Mouse (Mus musculus) CH12F3 (cell line): ENCODE data around the gene Notch2.

Experiments used
- in situ Hi-C: fragments of 300-500 bp; cut with MboI; formaldehyde crosslinking; loops from 2 replicates; pipeline ENCODE4 v1.14.3; 2020; ENCODE audit warnings: low sequenced_read_pairs

The Notch2 gene

GRCm38 (mm10) chr3:98013401-98014281 lies at the start of gene Notch2:
Gene Notch2, plus strand, starts transcription at chr3:98013527.
- in situ Hi-C loops = no loop called here

DNA sequence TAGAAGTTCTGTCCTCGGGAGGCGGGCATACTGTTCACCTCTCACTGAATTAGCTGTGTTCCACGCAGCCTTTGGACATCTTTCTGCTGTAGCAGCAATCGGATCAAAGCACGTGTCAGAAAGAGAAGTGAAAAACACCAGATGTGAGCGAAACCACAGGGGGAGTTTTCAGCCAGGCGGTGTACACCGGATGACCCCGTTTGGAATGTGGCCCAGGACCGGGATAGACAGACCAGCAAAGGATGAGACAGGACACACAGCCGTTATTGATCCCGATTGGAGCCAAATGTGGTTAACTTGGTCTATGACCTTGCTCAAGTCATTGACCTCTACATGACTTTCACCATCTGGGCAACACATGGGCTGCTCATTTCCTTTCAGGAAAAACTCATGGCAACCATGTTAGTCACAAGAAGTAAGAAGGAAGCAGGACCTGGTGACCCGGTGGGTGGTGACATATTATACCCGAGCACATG lies 48.4 kb upstream of the Notch2 start:
- in situ Hi-C loops = no loop called here

DNA sequence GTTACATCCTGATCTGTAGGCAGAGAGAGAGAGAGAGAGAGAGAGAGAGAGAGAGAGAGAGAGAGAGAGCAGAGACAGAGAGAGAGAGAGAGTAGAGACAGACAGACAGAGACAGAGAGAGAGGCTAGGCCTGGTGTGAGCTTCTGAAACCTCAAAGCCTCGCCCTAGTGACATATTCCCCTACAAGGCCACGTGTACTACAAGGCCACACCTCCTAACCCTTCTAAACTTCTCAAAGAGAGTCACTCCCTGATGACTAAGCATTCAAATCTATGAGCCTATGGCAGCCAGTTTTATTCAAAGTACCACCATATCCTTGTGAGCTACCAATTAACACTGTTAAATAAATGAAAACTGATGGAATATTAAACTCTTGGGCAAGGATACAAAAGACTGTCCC lies 45.7 kb upstream of the Notch2 start:
- in situ Hi-C loops = no loop called here

- in situ Hi-C loops = no loop called here
Observed at GRCm38 (mm10) chr3:97968191-97968590, 45.1 kb upstream of the Notch2 start.

- in situ Hi-C loops = no loop called here
Observed at GRCm38 (mm10) chr3:97969019-97969418, 44.3 kb upstream of the Notch2 start.

DNA sequence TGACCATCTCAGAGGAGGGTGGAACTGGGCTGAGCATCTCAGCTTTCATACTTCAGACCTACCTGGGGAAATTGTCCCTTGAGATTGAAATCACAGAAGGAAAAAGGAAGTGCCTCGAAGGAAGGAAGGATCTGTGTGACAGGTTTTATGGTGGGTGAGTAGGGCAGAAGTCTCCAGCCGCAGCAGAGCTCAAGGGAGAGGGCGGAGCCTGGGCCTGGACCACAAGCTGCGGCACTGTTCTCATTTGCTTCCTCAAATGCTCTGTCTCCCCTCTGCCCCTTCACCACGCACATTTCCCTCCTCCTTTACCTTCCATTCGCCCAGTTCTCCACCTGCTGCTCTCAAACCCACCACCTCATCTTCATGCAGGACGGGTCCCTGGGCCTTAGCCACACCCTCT lies 42.2 kb upstream of the Notch2 start:
- in situ Hi-C loops = no loop called here

DNA sequence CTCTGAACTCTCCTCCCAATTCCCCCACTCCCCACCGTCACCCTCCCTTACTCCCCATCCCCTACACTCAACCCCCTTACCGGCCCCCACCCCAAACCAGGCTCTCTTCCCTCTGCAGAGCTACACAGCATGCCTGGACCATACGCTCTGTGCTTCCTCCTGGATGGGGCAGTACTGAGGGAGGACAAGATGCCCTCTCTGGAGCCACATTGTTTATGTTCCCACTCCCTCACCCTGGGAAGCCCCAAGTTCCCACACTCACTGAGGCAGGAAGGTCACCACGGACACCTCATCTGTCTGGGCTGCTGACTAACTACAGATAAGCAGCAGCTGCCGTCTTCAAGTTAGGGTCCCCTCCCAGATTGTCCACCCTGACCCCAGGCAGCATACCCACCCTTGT lies 41.1 kb upstream of the Notch2 start:
- in situ Hi-C loops = no loop called here

DNA sequence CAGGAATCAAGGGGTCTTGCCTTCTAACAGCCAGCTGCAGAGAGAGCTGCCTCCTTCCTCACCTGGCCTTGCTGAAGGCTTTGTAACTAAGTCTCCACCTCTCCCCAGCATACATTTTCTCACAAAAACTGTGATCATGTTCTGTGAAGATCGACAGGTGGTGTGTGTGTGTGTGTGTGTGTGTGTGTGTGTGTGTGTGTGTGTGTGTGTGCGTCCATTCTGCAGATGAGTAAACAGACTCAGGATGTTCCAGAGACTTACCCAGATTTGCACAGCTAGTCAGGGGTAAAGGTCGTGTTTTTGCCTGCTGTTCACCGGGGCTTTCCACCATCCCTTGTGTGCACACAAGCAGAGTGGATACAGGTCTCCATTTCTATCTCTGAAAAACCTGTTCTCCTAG lies 40.6 kb upstream of the Notch2 start:
- in situ Hi-C loops = no loop called here

GRCm38 (mm10) chr3:97973306-97973705 lies 40.0 kb upstream of the Notch2 start:
- in situ Hi-C loops = no loop called here

- in situ Hi-C loops = no loop called here
Observed at GRCm38 (mm10) chr3:97974197-97974770, 39.0 kb upstream of the Notch2 start.

DNA sequence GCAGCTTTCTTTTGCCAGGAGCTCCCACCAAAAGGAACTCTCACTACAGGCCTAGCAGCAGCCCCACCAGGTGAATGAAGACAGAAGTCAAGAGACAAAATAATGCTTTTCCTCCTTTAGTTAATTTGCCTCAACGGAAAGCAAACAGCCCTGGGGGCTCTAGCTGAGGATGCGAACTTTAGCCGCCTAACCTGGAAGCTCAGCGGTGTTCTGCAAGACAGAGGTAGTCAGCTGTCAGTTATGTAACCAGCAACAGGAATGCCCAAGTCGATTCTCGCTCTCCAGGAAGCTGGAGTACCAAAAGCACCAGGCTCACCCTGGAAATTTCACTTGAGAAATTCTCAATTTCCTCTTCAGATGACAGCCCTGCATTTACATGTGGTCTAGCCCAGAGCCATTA lies 36.6 kb upstream of the Notch2 start:
- in situ Hi-C loops = no loop called here

GRCm38 (mm10) chr3:97978710-97979109 lies 34.6 kb upstream of the Notch2 start:
- in situ Hi-C loops = no loop called here

GRCm38 (mm10) chr3:97980683-97981327 lies 32.5 kb upstream of the Notch2 start:
- in situ Hi-C loops = no loop called here

DNA sequence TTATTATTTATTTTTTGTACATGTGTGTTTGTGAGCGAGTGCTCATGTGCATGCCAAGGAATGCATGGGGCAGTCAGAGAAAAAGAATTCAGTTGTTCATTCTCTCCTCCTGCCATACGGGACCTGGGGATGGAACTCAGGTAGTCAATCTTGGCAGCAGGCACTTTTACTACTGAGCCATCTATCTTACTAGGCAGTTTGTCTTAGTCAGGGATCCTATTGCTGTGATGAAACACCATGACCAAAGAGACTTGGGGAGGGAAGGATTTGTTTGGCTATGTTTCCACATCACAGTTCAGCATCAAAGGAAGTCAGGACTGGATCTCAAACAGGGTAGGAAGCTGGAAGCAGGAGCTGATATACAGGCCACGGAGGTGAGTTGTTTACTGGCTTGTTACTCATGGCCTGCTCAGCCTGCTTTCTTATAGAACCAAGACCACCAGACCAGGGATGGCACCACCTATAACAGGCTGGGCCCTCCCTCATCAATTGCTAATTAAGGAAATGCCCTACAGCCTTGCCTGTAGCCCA lies 31.9 kb upstream of the Notch2 start:
- in situ Hi-C loops = no loop called here

DNA sequence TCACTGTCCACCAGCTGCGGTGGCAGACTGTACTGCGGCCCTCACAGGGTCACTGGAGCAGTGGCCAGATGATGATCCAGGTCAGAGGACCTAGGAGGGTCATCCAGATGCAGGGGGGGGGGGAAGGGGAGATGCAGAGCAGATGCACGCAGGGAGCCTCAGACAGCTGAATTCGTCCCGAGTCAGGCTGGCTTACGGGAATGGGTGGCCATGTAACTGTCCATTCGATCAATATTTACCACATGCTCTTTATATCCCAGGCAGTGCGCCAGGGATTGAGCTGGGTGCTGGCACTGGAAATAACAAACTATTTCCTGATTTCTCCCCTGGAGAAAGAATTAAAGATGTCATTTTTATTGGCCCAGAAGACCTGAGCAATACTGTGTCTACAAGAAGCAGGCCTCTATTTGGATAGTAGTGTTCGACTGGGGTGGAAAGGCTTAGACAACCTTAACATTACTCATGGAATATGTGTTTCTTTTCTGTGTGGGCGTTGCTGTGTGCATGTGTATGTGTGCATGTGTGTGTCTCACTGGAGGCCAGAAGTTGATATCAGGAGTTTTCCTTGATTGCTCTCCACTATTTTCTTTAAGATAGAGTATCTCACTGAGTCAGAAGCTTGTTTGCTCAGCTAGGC lies 28.3 kb upstream of the Notch2 start:
- in situ Hi-C loops = no loop called here

DNA sequence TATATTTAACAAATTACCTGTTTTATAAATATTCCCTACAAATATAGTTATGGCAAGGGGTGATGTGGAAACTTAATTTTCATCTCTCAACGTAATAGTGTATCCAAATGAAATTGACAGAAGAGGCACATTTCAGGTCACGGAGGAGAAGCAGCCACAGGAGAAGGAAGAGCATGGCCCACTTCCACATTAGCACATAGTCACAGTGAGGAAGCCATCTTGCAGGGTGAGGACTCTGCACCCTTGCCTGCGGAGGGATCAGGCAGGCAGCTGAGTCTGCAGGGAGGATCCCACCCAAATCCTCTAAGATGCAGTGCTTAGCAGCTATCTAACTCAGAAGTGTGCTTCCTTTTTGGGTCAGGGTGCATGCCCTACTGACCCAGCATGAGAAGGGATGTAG lies 27.6 kb upstream of the Notch2 start:
- in situ Hi-C loops = no loop called here

DNA sequence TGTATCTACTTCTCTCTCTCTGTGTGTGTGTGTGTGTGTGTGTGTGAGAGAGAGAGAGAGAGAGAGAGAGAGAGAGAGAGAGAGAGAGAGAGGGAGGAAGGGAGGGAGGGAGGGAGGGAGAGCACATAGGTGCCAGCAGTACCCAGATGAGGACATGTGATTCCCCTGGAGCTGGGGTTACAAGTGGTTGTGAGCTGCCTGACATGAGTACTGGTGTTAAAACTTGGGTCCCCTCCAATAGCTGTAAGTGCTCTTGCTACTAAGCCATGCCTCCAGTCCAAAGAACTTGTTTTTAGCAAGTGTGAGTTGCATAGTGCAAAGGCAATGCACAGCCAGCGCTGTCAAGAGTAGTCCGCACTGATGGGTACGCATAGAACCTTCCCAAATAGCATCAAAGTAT lies 26.2 kb upstream of the Notch2 start:
- in situ Hi-C loops = no loop called here

DNA sequence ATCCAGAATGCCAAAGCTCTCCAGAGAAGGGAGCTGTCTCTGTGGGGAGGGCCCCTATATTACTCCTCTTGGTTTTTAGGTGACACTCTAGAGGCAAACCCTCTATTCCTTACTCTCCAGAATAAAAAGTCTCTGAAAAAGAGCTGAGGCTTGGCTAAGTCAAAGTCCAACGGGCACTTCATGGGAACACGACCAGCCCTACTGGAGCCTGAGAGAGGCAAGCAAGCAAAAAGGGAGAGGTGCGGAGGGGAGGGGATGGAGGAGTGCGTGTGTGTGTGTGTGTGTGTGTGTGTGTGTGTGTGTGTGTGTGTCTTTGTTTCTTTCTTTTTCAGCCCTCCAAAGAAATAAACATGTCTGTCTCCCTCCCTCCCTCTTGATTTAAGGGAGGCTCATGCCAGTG lies 24.6 kb upstream of the Notch2 start:
- in situ Hi-C loops = no loop called here

DNA sequence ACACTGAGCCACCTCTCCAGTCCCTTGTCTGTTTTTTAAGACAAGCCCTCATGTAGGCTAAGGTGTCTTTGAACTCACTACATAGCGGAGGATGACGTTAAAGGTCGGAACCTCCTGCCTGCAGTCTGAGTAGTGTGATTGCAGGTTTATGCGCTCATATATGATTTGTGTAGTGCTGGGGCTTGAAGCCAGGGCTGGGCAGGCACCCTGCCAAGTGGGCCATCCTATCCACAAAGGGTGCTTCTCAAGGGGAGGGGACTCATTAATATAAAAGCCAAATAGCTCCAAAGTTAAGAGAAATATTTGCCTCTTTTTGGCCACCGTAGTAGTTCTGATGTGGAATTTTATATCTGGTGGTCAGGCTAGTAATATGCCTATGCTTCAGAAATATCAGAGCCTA lies 22.8 kb upstream of the Notch2 start:
- in situ Hi-C loops = no loop called here

GRCm38 (mm10) chr3:97992289-97992688 lies 21.0 kb upstream of the Notch2 start:
- in situ Hi-C loops = no loop called here

DNA sequence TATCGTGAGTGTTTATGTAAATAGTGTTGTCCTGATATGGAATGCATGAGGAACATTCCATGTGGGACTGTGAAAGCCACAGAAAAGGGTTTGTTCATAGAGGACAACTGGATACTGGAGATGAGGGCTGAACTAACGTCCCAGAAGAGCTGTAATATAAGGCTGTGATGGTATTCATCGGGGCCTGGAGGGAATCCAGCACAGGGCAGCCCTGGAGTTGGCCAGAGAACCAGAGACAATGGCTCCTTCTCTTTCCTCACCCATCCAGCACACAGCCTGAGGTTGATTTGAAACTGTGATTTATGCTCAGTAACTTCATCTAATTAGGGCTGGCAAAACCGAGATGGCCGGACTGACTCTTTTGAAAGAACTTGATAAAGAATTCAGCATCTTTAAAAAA lies 20.1 kb upstream of the Notch2 start:
- in situ Hi-C loops = no loop called here
